Mouse (Mus musculus) myocyte (in vitro differentiated cells): ENCODE results near the gene Gm20521.

Experiments used
- POLR2A ChIP-seq: IDR thresholded peaks from one replicate; pipeline ENCODE4 v1.6.1; 2011; ENCODE audit warnings: low read depth, mild to moderate bottlenecking, control low read depth, moderate library complexity; ENCODE audit not compliant: insufficient read length
- POLR2AphosphoS2 ChIP-seq: IDR thresholded peaks from one replicate; pipeline ENCODE4 v1.6.1; 2011; ENCODE audit warnings: low read depth, control low read depth; ENCODE audit not compliant: insufficient read length
- TCF12 ChIP-seq: IDR thresholded peaks from one replicate; pipeline ENCODE4 v1.6.1; 2011; ENCODE audit warnings: mild to moderate bottlenecking, control low read depth; ENCODE audit not compliant: poor library complexity, insufficient read depth, severe bottlenecking
- USF1 ChIP-seq: IDR thresholded peaks from one replicate; pipeline ENCODE4 v1.6.1; 2011; ENCODE audit warnings: low read depth, mild to moderate bottlenecking, control low read depth, moderate library complexity

DNA sequence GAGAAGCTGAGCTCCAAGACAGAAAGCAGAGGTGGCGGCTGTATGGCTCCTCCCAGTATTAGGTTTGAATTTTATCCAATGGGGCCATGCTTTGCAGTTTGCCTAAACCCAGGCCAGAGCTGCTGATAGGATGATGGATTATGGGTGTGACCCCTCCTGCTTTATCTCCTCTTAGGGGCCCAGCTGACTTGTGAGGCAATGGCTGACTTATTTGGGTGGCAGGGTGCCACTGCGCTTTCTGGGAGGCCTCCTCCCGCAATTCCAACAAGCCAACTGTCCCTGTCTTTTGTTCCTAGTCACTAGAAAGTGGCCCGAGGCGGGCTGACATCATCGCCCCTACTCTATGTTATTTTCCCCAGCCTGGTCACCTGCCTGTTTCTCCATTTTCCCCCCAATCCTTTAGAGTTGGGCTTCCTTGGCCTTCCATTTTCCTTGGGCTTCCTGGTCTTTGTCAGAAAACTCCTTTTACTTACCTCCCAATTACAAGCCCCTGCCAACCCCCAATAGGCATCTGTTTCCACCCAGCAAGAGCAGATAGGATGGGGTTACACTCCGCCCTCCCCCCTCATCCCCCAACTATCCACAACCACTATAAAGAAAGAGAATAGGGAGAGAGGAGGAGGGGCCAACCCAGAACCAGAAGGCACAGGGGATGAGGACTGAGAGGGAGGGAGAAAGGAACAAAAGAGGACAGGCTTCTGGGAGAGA is 41.6 kb downstream of the Gm20521 start:
- no peak for TF ChIP-seq POLR2A
- no peak for TF ChIP-seq USF1
- TF ChIP-seq TCF12 = no peak
- no peak for TF ChIP-seq POLR2AphosphoS2
